Mouse (Mus musculus): Measurements from ENCODE around the gene Cflar. TPM values are rescaled to one million over a fixed set of nuclear protein-coding genes. Genes with fewer than 3 reads are reported as not detected.

The Cflar gene
- polyA plus RNA-seq (2012; rRNA removed): 19.2 and 20.9 TPM in 2 replicates

DNA sequence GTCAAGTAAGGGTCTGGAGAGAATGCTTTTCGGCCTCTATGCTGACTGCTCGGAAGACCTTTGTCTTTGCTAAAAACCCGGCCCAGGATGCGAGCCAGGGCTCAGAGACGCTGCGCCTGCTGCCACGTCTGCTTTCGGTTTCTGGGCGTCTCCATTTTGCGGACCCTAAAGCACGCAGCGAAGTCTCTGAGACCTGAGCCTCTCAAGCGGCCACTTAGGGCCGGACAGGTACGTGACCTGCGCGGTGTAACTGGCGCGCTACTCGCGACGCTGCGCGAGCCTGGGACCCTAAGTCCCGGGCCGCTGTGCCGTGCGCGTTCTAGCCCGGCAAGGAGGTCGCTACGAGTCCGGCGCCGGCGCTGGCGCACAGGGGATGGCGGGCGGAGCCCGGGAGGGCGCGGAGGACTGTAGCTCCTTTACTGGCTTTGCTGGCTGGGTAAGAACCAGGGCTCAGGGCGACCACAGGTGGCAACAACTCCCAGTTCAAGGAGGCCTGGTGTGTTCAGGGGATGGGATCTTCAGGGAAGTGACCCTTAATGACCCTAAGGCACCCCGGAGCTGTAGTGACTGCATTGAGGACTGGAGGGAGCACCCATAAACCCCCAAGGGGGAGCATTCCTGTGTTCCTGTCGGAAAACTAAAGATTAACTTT lies at the start of gene Cflar:
Gene Cflar, plus strand, starts transcription at position 144 of the 652 bp plus-strand sequence.

DNA sequence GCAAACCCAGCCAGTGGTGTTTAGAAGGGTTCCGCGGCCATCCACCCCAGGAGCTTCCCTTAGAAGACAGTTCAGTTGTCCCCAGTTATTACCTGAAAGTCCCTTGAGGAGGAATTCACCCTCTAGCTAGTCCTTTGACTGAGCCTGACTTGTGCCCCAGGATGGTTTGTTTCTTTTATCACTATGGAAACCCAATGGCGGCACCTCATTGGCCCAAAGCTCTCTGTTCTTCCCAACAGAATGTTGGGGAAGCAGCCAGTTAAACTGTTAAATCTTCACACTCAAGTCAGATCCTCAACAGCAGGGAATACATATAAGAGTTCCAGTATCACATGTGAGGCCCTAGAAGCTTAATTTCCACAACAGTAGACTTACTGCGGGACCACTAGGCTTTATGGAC lies 15.5 kb upstream of the Cflar start, which contains the start of gene Als2cr12:
Gene Als2cr12, minus strand, starts transcription at position 180 of the 400 bp plus-strand sequence.

DNA sequence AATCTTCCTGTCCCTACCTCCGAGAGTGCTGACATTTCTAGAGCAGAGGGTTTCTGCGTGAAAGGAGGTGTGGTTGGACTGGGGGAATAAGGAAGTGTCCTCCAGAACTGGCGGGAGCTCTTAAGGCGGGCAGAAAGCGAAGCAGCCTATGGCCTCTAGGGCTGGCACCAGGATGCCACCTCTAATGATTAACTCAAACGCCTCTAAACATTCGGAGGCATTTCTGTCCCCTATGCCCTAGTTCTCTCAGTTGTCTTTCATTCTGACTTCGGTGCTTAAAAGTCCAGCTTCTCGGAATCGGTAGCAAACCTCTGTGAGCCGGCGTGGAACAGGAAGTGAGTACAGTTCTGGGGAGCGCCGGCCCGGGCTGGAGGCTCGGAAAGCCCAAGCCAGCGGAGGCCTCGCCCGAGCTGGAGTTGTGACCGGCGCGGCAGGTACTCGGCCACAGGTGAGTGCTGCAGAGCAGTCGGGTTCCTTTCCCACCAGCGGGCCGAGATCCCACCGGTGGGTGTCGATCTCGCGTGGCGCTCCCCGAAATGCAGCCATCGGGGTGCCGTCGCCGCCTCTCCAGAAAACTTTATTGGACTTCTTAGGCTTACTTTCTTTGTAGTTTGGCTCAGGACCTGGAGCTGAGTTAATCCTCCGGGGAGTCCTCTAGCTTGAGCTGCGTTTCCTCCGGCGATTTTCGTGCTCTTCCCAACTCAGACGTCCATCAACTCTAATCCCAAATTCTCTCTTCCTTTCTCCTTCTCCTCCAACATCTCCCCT lies 84.2 kb downstream of the Cflar start, which contains the start of gene Casp8:
Gene Casp8, plus strand, starts transcription at position 84 of the 768 bp plus-strand sequence.

Other genes starting within 250 kb of the Cflar start
- gene Orc2, start 206.4 kb upstream of the Cflar start, polyA plus RNA-seq (2012; rRNA removed): 7.9 and 8.3 TPM in 2 replicates
- 1.5 and 2.2 TPM in 2 replicates for gene Fam126b, start 125.2 kb upstream of the Cflar start, polyA plus RNA-seq (2012; rRNA removed)
- 92.3 and 100 TPM in 2 replicates for gene Ndufb3, start 125.1 kb upstream of the Cflar start, polyA plus RNA-seq (2012; rRNA removed)
- gene Als2cr12, start 15.5 kb upstream of the Cflar start, polyA plus RNA-seq (2012; rRNA removed): 0.02 TPM in 1 of 2 replicates, not detected in the other
- gene Casp8, start 83.9 kb downstream of the Cflar start, polyA plus RNA-seq (2012; rRNA removed): 9.9 and 10.6 TPM in 2 replicates